Mouse (Mus musculus) monocyte, adult 59 days (primary cell): ENCODE data around the gene Pgs1. TPM values are rescaled to one million over a fixed set of nuclear protein-coding genes. Genes with fewer than 3 reads are reported as not detected.

Source experiments
- total RNA-seq, 2 experiments: library from RNA; stranded (reverse); gene quantifications; one replicate each; pipeline ENCODE4 v1.2.4; 2023

The Pgs1 gene
- 10 to 100 TPM; 76.2 to 76.4 TPM for total RNA-seq

GRCm38 (mm10) chr11:117986126-117987031 lies at the start of gene Pgs1:
TSS of gene Pgs1 (plus strand) at chr11:117986292.

GRCm38 (mm10) chr11:117969945-117970872 lies 15.9 kb upstream of the Pgs1 start, which contains the start of gene Socs3:
TSS of gene Socs3 (minus strand) at chr11:117970047.

Other genes with a start within 250 kb of the Pgs1 start
- gene Tmc8, start 204.2 kb upstream of the Pgs1 start, total RNA-seq = 10 to 100 TPM; 41.1 to 42.9 TPM
- 100 to 1,000 TPM; 226 to 288 TPM for gene Tmc6, start 204.1 kb upstream of the Pgs1 start, total RNA-seq
- gene 6030468B19Rik, start 188.6 kb upstream of the Pgs1 start, total RNA-seq = not detected
- 1 to 10 TPM; 5.3 to 8.7 TPM for gene Gm20708, start 176.6 kb upstream of the Pgs1 start, total RNA-seq
- 100 to 1,000 TPM; 264 to 272 TPM for gene Syngr2, start 176.6 kb upstream of the Pgs1 start, total RNA-seq
- 10 to 100 TPM in 1 of 2 experiments, 1 to 10 TPM in 1; 10.0 to 13.1 TPM for gene Afmid, start 160.4 kb upstream of the Pgs1 start, total RNA-seq
- gene Tk1, start 160.2 kb upstream of the Pgs1 start, total RNA-seq = 10 to 100 TPM in 1 of 2 experiments, 1 to 10 TPM in 1; 9.9 to 13.4 TPM
- 1 to 10 TPM; 1.1 to 1.3 TPM for gene Birc5, start 137.0 kb upstream of the Pgs1 start, total RNA-seq
- gene Tmem235, start 125.5 kb upstream of the Pgs1 start, total RNA-seq = not detected
- 1 to 10 TPM; 4.1 to 6.9 TPM for gene Tha1, start 112.8 kb upstream of the Pgs1 start, total RNA-seq
- 100 to 1,000 TPM; 359 to 389 TPM for gene Socs3, start 16.2 kb upstream of the Pgs1 start, total RNA-seq
- under 1 TPM; 0.27 to 0.29 TPM for gene Dnah17, start 144.3 kb downstream of the Pgs1 start, total RNA-seq